Mouse (Mus musculus) right cerebral cortex, postnatal 36 days (tissue): Measurements from ENCODE around the gene Sectm1b.
"Not testable (repeated sequence)": the region's sequence is repeated elsewhere in the genome, so short reads cannot be mapped to it uniquely, and the experiment has no call there.

Source experiments
- DNase-seq, 2 experiments: peaks; one replicate each; pipeline ENCODE4 v3.0.0; 2022; ENCODE audit warnings: low spot score in 2 of 2, mixed read lengths in 1 of 2

Gene Sectm1b

GRCm38 (mm10) chr11:121063379-121063778, at the start of gene Sectm1b:
TSS of gene Sectm1b (minus strand) at chr11:121063569.
- DNase-seq = no peak

DNA sequence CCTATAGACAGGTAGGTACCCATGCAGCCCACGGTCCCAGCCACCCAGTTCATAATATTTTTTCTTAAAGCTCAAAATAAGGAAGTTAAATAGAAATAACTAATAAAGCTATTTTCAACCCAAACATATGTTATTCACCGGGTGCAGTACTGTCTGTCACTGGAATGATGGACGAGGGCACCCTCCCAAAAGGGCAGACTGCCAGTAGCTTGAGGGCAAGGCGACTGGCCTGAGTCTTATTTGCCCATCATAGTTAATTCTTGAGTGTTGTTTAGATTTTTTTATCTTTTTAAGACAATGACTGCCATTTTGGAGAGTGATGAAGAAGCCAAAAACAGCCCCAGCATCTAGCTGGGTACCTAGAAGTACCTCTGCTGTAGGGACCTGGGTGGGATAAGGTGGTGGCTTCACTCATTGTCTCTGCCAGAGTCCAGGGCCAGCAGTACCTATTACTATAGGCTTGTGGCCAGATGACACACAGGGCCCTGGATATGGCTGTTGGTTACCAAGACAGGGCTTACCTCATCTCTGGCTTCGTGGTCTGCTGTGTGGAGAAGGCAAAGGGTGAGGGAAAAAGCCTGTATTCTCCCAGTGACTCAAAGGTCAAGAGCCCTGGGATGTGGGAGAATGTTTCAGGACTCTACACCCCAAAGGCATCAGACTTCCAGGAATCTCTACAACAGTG, 48.9 kb upstream of the Sectm1b start:
- no peak for DNase-seq

DNA sequence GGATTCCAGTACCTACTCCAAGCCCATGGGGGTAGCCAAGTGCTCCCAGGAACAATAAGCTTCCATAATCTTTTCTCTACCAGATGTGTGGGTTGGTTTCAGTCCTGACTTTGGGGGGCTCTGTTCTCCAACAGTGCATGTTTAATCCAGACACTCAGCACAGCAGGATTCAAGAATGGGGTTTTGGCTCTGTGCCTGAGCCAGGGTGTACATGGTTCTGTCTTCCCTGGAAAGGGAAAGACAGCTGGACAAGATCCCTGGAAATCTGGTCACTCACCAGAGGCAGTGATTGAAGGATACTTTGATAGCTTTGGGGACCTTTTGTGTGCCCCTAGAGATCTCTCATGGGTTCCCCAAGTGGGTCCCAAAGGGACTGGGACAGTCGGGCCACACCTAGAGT, 48.2 kb upstream of the Sectm1b start:
- no peak for DNase-seq

DNA sequence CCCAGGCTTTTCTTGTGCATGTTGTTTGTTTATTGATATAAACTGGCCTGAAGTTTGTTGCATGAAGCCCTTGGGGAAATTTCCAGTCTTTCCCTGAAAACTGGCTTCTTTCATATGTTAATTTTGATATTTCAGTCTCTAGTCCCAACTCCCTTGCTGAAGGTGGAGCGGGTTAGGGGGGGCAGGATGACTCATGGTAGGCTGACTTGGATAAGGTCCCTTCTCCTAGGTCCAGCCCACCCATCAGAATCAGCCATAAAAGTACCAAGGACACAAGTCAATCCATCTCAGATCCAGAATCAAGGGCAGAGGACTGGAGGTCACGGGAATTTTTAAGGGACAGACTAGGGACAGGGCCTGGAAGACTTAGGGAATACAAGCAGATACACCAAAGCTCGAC, 47.7 kb upstream of the Sectm1b start:
- no peak for DNase-seq

- no peak for DNase-seq
Measured at GRCm38 (mm10) chr11:121109986-121110385, 46.6 kb upstream of the Sectm1b start.

GRCm38 (mm10) chr11:121108061-121108460, 44.7 kb upstream of the Sectm1b start:
- no peak for DNase-seq

GRCm38 (mm10) chr11:121107242-121107641, 43.9 kb upstream of the Sectm1b start:
- DNase-seq = not testable (repeated sequence)

GRCm38 (mm10) chr11:121101124-121101805, 37.9 kb upstream of the Sectm1b start:
- DNase-seq = no peak

- DNase-seq = no peak
Measured at GRCm38 (mm10) chr11:121100692-121101091, 37.3 kb upstream of the Sectm1b start.

DNA sequence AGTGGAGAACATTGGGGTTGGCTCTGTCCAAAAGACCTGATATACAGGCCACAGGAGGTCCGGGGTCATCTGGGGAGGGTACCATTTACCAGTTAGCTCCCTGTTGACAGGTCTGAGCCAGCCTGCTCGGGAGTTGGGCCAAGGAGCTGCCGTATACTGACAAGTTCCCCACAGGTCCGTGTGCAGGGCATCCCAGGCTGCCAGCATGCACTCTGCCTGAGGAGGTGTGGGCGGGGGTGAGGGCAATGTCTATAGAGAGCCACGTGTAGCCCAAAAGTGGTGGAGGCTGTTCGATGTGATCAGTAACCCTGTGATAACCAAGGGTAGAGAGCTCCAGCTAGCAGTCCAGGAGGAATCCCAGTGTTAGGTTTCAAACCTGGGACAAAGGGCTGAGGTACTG, 36.4 kb upstream of the Sectm1b start:
- no peak for DNase-seq

DNA sequence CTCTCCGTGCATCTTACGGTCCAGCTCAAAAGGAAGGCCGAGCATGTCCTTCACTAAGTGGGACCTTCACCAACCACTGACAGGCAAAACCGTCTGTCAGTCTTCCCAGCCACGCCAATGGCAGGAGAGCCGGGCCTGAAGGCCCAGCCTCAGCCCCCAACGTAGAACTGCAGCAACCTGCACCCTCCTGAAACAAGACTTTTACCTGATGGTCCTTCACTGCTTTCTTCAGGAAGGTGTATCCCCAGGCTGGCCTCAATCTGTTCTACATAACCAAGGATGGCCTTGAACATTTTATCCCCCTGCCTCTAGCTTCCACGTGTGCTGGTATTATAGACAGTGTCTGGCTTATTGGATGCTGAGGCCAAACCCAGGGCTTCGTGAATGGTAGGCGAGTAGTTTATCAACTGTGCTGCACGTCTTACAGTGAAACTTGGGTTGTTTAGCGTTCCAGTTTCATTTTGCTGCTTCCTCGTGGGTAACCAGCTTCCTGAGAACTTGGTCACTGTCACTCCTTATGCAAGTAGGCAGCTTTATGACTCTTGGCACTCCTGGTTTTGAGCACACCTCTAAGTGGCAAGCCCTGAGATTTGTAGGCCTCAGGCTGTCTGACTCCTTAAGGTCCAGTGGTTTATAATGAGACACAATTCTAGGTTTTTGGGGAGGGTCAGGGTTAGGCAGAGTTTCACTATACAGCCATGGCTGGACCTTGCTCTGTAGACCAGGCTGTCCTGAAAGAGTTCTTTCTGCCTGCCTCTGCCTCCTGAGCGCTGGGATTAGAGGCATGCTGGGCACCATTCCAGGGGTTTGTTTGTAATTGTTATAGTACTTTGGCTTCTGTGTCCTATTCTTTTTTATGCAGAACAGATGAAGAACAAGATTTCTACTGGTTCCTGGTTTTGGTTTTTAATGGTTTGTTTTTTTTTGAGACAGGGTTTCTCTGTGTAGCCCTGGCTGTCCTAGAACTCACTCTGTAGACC, 29.5 kb upstream of the Sectm1b start:
- no peak for DNase-seq

GRCm38 (mm10) chr11:121090943-121091342, 27.6 kb upstream of the Sectm1b start:
- DNase-seq = no peak

DNA sequence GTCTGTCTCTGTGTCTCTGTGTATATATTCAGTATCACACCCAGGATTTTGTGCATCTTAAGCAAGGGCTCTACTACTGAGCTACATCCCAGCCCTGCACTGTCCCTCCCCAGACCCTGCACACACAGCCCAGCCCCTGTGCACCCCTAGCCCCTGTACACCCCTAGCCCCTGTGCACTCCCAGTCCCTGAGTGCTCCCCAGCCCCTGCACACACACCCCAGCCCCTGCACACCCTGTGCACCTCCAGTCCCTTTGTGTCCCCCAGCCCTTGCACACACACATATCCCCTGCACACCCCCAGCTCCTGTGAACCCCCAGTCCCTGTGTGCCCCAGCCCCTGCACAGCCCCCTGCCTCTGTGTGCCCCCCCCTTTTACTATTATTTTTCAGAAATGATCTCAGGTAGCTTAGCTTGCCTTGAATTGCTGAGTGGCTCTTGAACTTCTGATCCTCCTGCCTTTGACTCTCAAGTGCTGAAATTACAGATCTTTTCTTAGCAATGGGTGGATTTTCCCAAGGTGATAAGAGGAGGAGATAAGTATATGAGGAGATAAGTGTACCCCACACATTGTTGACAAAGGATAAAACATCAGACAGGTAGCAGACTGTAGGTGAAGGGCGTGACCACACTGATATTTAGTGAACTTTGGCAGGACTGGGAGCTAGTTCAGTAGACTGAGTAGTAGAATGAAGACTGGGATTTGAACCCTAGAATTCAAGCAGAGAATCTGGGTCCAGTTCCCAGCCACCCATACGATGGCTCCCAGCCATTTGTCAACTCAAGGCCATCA, 26.6 kb upstream of the Sectm1b start:
- no peak for DNase-seq

DNA sequence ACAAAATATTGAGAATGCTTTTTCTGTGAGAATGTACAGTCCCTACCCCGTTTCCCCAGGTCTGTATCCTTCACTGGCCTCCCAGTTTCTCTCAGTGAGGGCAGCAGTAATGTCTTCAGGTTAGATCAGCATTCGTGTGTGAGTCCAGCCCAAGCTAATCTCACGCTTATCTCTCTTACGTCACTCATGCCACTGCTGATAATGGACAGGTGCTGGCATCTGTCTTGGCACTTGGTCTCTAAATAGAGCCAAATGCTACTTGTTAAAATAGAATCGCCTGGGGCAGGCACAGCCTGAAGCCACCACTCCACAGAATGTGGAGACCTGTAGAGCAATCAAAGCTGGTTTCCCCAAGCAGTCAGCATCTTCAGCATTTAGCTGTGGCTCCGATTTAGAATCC, 25.6 kb upstream of the Sectm1b start:
- no peak for DNase-seq

GRCm38 (mm10) chr11:121086296-121086695, 22.9 kb upstream of the Sectm1b start:
- DNase-seq = no peak

- DNase-seq = no peak
Measured at GRCm38 (mm10) chr11:121085181-121085580, 21.8 kb upstream of the Sectm1b start.

DNA sequence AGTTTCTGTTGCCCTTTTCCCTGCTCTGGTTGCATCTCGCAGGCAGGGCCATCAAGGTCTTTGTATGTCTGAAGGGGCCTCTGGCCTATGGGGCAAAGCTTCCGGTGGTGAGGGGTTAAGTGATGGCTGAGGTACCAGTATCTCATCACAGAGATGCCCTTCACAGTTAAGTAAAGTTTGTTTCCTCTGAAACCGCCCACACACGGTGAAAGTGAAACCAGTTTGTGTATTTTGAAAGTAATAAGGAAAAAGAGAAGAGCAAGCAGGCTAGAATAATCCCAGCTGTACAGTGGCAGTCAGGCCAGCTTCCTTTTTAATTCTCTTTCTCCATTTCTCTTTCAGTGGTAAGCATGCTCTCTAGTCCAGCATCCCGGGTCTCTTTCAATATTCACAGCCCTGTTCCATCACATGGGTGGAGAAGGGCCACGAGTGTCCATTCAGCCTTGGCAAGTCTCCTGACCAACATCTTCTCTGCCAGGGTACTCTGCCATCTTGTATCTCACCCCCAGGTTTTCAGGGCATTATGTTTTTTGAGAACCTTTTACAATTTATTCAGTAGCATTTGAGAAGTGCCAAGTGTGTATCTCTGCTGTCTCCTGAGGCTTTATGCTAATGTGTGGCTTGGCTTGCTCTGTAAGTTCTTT, 19.6 kb upstream of the Sectm1b start:
- no peak for DNase-seq

DNA sequence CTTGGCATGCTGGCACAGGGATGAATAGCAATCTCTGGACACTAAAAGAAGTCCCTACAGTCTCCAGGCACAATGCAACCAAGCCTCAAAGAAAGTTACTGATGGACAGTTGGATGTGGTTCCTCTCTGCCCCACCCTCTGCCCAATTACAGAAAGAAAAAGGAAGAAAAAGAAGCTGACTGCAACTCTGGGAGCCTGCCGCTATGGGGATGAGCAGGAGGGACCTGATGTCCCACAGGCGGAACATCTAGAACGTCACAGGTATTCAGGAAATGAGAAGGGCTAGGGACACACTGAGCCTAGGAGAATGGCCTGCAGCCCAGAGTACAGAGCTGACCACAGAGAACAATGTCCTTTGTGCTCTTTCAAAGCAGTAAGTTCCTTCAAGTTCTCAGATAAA, 18.9 kb upstream of the Sectm1b start:
- no peak for DNase-seq

- no peak for DNase-seq
Measured at GRCm38 (mm10) chr11:121081120-121081519, 17.8 kb upstream of the Sectm1b start, which contains the start of gene Sectm1a. TSS of gene Sectm1a (minus strand) at chr11:121081220.

GRCm38 (mm10) chr11:121080330-121080729, 17.0 kb upstream of the Sectm1b start:
- no peak for DNase-seq

GRCm38 (mm10) chr11:121075655-121076054, 12.3 kb upstream of the Sectm1b start:
- DNase-seq = no peak
